In genomic region chr5:148644345-148644744, GRCm38 (mm10) we compare ENCODE assay signal across 14 mouse cellular contexts.
DNase-seq lines count a peak whose midpoint lies in the region; ATAC-seq and TF ChIP-seq lines count a peak whose summit lies in the region.
"Had no signal": no experiment of that assay in that cellular context is flagged by ENCODE, and none has a peak within 500 bp of the region (broad histone marks: within the 10 kb centered on the region; RNA-seq: fewer than 3 reads in every experiment).

No protein-coding gene starts in this region.

- no peaks in the 10 kb centered on the region for H3K9me3 ChIP-seq in hindbrain, postnatal 0 days (ENCODE audit: low read length)
- H3K9me3 ChIP-seq in hindbrain, embryonic 11.5 days (ENCODE audit: control insufficient read depth, low read length), result no peaks in the 10 kb centered on the region
- no peaks in the 10 kb centered on the region for H3K9me3 ChIP-seq in lung, embryonic 14.5 days (ENCODE audit: low read depth, low read length)
- no peaks in the 10 kb centered on the region for H3K9me3 ChIP-seq in ES-E14 (ENCODE audit: control insufficient read depth, insufficient read depth, low read depth, low read length)
- no peaks in the 10 kb centered on the region for H3K9me3 ChIP-seq in limb, embryonic 12.5 days
- H3K9me3 ChIP-seq: heart, embryonic 15.5 days; hindbrain, embryonic 13.5 days; midbrain, embryonic 12.5 days had no signal

- no peaks in the 10 kb centered on the region for H3K36me3 ChIP-seq in hindbrain, postnatal 0 days (ENCODE audit: insufficient read depth, low read length)
- no peaks in the 10 kb centered on the region for H3K36me3 ChIP-seq in hindbrain, embryonic 11.5 days (ENCODE audit: control insufficient read depth, insufficient read depth, low read length)
- H3K36me3 ChIP-seq in lung, embryonic 14.5 days (ENCODE audit: insufficient read depth), result no peaks in the 10 kb centered on the region
- H3K36me3 ChIP-seq in ES-E14 (ENCODE audit: control insufficient read depth, insufficient read depth, low read length, poor library complexity, severe bottlenecking), result no peaks in the 10 kb centered on the region
- H3K36me3 ChIP-seq in limb, embryonic 12.5 days, result no peaks in the 10 kb centered on the region
- H3K36me3 ChIP-seq: heart, embryonic 15.5 days; hindbrain, embryonic 13.5 days; midbrain, embryonic 12.5 days had no signal

- 94% methylated on average over 7 of the region's 7 CpGs for WGBS in hindbrain, postnatal 0 days
- 94% methylated on average over 7 of the region's 7 CpGs for WGBS in hindbrain, embryonic 11.5 days
- 93% methylated on average over 7 of the region's 7 CpGs for WGBS in lung, embryonic 14.5 days
- WGBS in limb, embryonic 12.5 days, result 92% methylated on average over 7 of the region's 7 CpGs

- no peak for DNase-seq in hindbrain, postnatal 0 days (ENCODE audit: low spot score)
- DNase-seq in hindbrain, embryonic 11.5 days (ENCODE audit: low spot score), result no peak
- DNase-seq in lung, embryonic 14.5 days, result no peak
- no peak for DNase-seq in lung, adult 18-20 months
- DNase-seq in ES-E14 (ENCODE audit: low read depth, low spot score), result no peak
- no peak for DNase-seq in frontal cortex, postnatal 25 days (ENCODE audit: low spot score in 2 of 2)
- DNase-seq: B cell, adult 2 months; cerebellum, postnatal 10 days; left cerebral cortex, postnatal 4 days; thymus, postnatal 4 days had no signal

- H3K27ac ChIP-seq in hindbrain, postnatal 0 days, result no peak overlapping the region
- H3K27ac ChIP-seq in hindbrain, embryonic 11.5 days (ENCODE audit: low read depth, low read length), result no peak overlapping the region
- no peak overlapping the region for H3K27ac ChIP-seq in lung, embryonic 14.5 days (ENCODE audit: low read depth)
- H3K27ac ChIP-seq in ES-E14 (ENCODE audit: insufficient read depth, low read depth, low read length, poor library complexity, severe bottlenecking), result no peak overlapping the region
- peak overlapping the region; percentile 75; the same call in 1 of the 2 replicates for H3K27ac ChIP-seq in limb, embryonic 12.5 days
- H3K27ac ChIP-seq: heart, embryonic 15.5 days; hindbrain, embryonic 13.5 days; midbrain, embryonic 12.5 days had no signal

- H3K4me3 ChIP-seq in hindbrain, postnatal 0 days (ENCODE audit: low read length), result no peak overlapping the region
- H3K4me3 ChIP-seq in hindbrain, embryonic 11.5 days (ENCODE audit: low read depth, low read length), result no peak overlapping the region
- H3K4me3 ChIP-seq in lung, embryonic 14.5 days (ENCODE audit: low read depth, low read length), result no peak overlapping the region
- no peak overlapping the region for H3K4me3 ChIP-seq in ES-E14 (ENCODE audit: insufficient read depth in 1 of 2, low read depth in 1 of 2, low read length in 2 of 2, poor library complexity in 1 of 2, severe bottlenecking in 1 of 2)
- no peak overlapping the region for H3K4me3 ChIP-seq in limb, embryonic 12.5 days (replicated peaks)
- H3K4me3 ChIP-seq: heart, embryonic 15.5 days; hindbrain, embryonic 13.5 days; midbrain, embryonic 12.5 days had no signal

- TF ChIP-seq CTCF in hindbrain, postnatal 0 days (IDR thresholded peaks at IDR 0.05; ENCODE audit: low read depth), result peak; percentile 46
- TF ChIP-seq CTCF in lung, embryonic 14.5 days (IDR thresholded peaks at IDR 0.05; ENCODE audit: low read depth), result peak; percentile 41

- in situ Hi-C loops in ES-E14 (cut with MboI; ENCODE audit: low sequenced_read_pairs in 2 of 2, unreplicated experiment in 2 of 2), result no loop called here

- no peaks in the 10 kb centered on the region for H3K27me3 ChIP-seq in hindbrain, postnatal 0 days (ENCODE audit: insufficient read depth, low read length)
- H3K27me3 ChIP-seq in hindbrain, embryonic 11.5 days (ENCODE audit: control insufficient read depth, insufficient read depth, low read length), result no peaks in the 10 kb centered on the region
- H3K27me3 ChIP-seq in lung, embryonic 14.5 days (ENCODE audit: insufficient read depth, low read length), result no peaks in the 10 kb centered on the region
- H3K27me3 ChIP-seq in limb, embryonic 12.5 days, result no peaks in the 10 kb centered on the region
- H3K27me3 ChIP-seq: heart, embryonic 15.5 days; hindbrain, embryonic 13.5 days had no signal

- no peak overlapping the region for H3K9ac ChIP-seq in hindbrain, postnatal 0 days (replicated peaks; ENCODE audit: low read length)
- no peak overlapping the region for H3K9ac ChIP-seq in hindbrain, embryonic 11.5 days (ENCODE audit: low read depth, low read length)
- H3K9ac ChIP-seq in lung, embryonic 14.5 days, result no peak overlapping the region
- no peak overlapping the region for H3K9ac ChIP-seq in ES-E14 (ENCODE audit: insufficient read depth, low read depth, low read length, poor library complexity, severe bottlenecking)
- H3K9ac ChIP-seq in limb, embryonic 12.5 days (replicated peaks), result no peak overlapping the region
- H3K9ac ChIP-seq: heart, embryonic 15.5 days; hindbrain, embryonic 13.5 days; midbrain, embryonic 12.5 days had no signal

- no peaks in the 10 kb centered on the region for H3K4me1 ChIP-seq in hindbrain, postnatal 0 days (ENCODE audit: insufficient read depth, low read length)
- H3K4me1 ChIP-seq in hindbrain, embryonic 11.5 days (replicated peaks; ENCODE audit: control insufficient read depth, insufficient read depth, low read length), result no peaks in the 10 kb centered on the region
- H3K4me1 ChIP-seq in lung, embryonic 14.5 days (ENCODE audit: insufficient read depth), result no peaks in the 10 kb centered on the region
- H3K4me1 ChIP-seq in ES-E14 (ENCODE audit: control insufficient read depth in 2 of 2, insufficient read depth in 2 of 2, low read length in 2 of 2, poor library complexity in 1 of 2), result peaks cover 9 to 15% of the 10 kb centered on the region in 2 experiments; a peak in 3 of 4 replicates
- H3K4me1 ChIP-seq in limb, embryonic 12.5 days (replicated peaks), result peaks cover 32% of the 10 kb centered on the region

- no peak for ATAC-seq in hindbrain, postnatal 0 days
- ATAC-seq in hindbrain, embryonic 11.5 days (ENCODE audit: low FRiP score), result no peak
- no peak for ATAC-seq in lung, embryonic 14.5 days (ENCODE audit: insufficient read depth)
- ATAC-seq in limb, embryonic 12.5 days (ENCODE audit: insufficient number of reproducible peaks, insufficient read depth, low FRiP score, low TSS enrichment, low read depth), result no peak

- no peak overlapping the region for H3K4me2 ChIP-seq in hindbrain, postnatal 0 days (ENCODE audit: low read depth, low read length)
- no peak overlapping the region for H3K4me2 ChIP-seq in hindbrain, embryonic 11.5 days (replicated peaks; ENCODE audit: low read depth, low read length)
- no peak overlapping the region for H3K4me2 ChIP-seq in lung, embryonic 14.5 days
- H3K4me2 ChIP-seq in limb, embryonic 12.5 days, result no peak overlapping the region
- H3K4me2 ChIP-seq: heart, embryonic 15.5 days; hindbrain, embryonic 13.5 days; midbrain, embryonic 12.5 days had no signal

TF ChIP-seq in ES-E14, 5 proteins besides CTCF, POLR2A, EP300 and RAD21:
- no peak for TF ChIP-seq CHD2 (IDR thresholded peaks at IDR 0.05; ENCODE audit: low read depth, low read length)
- no peak for TF ChIP-seq MAFK (IDR thresholded peaks at IDR 0.05; ENCODE audit: insufficient read depth, low read depth, low read length)
- no peak for TF ChIP-seq HCFC1 (IDR thresholded peaks at IDR 0.05; ENCODE audit: borderline replicate concordance, insufficient read depth, low read length)
- no peak for TF ChIP-seq ZNF384 (IDR thresholded peaks at IDR 0.05; ENCODE audit: low read depth, low read length)
- TF ChIP-seq ZC3H11A (IDR thresholded peaks at IDR 0.05; ENCODE audit: borderline replicate concordance, low read depth, low read length), result peak; percentile 49; the same call in 1 of the 2 replicates
